Mouse (Mus musculus) frontal cortex, postnatal 14 days (tissue): ENCODE measurements at regions not wholly inside any gene's neighbourhood (a gene's known extent, or its start where the extent isn't known, plus 50 kb on each side); places are given as distances from the start of the nearest gene placed in this dataset.
A peak's percentile ranks its signal among the peaks of the same experiment; 100 is the strongest.
"Not testable (repeated sequence)": the region's sequence is repeated elsewhere in the genome, so short reads cannot be mapped to it uniquely, and the experiment has no call there.

Experiments
- DNase-seq, 2 experiments: peaks; one replicate each; pipeline ENCODE4 v3.0.0; 2022; ENCODE audit warnings: low spot score in 2 of 2

- not testable (repeated sequence) for DNase-seq
Measured at GRCm38 (mm10) chr6:3201507-3201906, 197.9 kb downstream of the Samd9l start.

DNA sequence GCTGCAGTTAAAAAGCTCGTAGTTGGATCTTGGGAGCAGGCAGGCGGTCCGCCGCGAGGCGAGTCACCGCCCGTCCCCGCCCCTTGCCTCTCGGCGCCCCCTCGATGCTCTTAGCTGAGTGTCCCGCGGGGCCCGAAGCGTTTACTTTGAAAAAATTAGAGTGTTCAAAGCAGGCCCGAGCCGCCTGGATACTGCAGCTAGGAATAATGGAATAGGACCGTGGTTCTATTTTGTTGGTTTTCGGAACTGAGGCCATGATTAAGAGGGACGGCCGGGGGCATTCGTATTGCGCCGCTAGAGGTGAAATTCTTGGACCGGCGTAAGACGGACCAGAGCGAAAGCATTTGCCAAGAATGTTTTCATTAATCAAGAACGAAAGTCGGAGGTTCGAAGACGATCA is 198.3 kb downstream of the Samd9l start:
- no peak for DNase-seq

DNA sequence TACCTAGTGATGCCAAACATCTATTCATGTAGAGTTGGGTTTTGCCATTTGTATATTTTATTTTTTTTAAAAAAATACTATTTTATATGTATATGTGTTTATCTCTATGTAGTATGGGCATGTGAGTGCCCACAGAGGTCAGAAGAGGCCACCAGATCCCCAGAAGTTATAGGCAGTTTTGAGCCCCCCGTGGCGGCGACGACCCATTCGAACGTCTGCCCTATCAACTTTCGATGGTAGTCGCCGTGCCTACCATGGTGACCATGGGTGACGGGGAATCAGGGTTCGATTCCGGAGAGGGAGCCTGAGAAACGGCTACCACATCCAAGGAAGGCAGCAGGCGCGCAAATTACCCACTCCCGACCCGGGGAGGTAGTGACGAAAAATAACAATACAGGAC is 198.8 kb downstream of the Samd9l start:
- DNase-seq: peak in 1 of 2 experiments; percentile 61

GRCm38 (mm10) chr6:3192424-3192820 is 206.9 kb downstream of the Samd9l start:
- not testable (repeated sequence) for DNase-seq

GRCm38 (mm10) chr6:3191695-3192423 is 207.5 kb downstream of the Samd9l start:
- DNase-seq: not testable (repeated sequence)

GRCm38 (mm10) chr6:3183819-3184199 is 215.6 kb downstream of the Samd9l start:
- DNase-seq: peak in 1 of 2 experiments; percentile 31

DNA sequence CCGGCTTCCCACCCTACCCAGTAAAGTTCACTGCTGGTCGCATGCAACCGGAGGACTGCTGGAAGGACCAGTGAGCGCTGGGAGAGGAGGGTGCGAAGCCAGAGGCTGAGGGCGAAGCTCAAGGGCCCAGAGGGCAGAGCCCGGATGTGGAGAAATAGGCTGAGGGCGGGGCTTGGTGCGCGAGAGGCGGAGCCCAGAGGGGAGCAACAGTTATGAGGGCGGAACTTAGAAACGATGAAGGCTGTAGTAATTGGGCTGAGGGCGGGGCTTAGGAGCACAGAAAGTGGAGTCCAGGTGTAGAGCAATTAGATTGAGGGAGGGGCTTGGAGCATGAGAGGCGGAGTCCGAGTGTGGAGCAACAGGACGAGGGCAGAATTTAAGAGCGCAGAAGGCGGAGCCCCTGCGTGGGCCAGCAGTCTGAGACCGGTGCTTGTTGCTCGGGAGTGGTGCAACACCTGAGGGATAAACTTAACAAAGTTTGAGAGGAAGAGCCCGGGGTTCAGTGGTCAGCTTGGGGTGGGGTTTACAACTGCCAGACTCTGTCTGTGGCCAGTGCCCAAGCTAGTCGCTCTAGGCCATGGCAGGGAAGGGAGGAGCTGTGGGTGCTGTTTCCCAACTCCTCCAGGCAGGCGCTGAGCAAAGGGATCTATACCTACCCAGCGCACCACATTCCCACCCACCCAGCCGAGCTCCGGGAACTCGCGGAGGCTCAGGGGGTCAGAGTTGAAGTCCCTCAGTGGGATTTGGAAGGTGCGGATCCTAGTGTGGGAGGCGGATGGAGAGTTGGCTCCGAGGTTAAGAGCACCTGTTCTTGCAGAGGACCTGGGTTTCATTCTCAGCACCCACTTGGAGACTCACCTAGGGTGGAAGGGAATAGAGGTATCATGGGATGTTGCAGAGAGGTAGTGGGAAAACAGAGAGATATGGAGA is 216.2 kb downstream of the Samd9l start:
- peak in 1 of 2 experiments; percentile 4 for DNase-seq

GRCm38 (mm10) chr6:3182424-3182841 is 216.9 kb downstream of the Samd9l start:
- not testable (repeated sequence) for DNase-seq

- not testable (repeated sequence) for DNase-seq
Measured at GRCm38 (mm10) chr6:3179603-3180348, 219.6 kb downstream of the Samd9l start.

DNA sequence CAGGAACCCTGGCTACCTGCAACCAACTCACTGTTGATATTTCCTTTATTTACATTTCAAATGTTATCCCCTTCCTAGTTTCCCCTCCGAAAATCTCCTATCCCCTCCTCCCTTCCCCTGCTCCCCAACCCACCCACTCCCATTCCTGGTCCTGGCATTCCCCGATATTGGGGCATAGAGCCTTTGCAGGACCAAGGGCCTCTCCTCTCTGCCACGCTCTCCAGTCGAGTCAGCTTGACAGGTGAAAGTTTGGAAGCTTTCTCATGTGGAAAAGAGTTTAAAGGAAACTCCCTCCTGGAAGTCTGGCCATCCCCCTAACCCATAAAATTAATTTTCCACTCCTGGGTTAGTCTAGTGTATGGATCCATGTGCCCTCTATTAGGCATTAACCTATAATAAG is 229.9 kb downstream of the Samd9l start:
- DNase-seq: not testable (repeated sequence)

DNA sequence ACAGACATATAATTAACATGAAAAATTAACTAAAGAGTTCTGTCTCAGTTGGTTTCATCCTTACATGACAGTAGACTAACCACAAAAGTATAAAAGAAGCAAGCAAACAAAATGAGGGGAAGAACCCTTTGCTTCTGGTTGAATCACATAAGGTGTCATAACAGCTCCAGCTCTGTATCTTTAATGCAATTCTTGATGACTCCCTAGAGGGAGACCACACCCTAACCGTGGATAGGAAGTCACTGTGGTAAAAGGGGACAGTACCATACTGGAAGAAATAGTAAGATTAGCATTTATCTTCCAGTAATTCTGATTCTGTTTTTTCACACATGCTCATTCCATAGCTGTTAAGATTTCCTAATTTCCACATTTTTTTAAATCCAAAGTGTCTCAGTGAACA is 233.2 kb downstream of the Samd9l start:
- not testable (repeated sequence) for DNase-seq

DNA sequence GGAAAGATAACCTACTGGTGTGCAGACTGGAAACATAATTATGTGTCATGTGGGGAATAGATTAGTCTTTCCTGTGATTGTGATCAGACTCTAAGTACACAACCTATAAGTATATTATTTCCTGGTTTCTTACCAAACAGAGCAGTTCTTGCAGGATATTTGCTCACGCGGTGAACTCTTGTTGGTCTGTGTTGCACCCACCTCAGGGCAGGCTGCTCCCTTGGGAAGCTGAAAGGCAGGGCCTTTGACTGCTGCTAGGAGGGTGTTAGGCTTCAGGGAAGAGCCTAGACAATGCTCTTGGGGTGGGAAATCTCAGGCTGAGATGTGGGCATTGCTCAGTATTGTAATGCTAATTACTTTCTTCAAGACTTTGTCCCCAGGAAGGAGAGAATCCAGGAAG is 247.5 kb downstream of the Samd9l start:
- DNase-seq: not testable (repeated sequence)

DNA sequence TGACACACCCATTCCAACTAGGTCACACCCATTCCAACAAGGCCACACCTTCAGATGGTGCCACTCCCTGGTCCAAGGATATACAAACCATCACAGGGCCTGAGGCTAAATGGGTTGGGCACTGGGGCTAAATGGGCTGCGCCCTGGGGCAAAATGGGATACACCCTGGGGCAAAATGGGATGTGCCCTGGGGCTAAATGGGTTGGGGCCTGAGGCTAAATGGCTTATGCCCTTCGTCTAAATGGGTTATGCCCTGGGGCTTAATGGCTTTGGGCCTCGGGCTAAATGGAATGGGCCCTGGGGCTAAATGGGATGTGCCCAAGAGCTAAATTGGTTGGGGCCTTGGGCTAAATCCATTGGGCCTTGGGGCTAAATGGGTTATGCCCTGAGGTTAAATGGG is 261.5 kb downstream of the Samd9l start:
- DNase-seq: not testable (repeated sequence)

DNA sequence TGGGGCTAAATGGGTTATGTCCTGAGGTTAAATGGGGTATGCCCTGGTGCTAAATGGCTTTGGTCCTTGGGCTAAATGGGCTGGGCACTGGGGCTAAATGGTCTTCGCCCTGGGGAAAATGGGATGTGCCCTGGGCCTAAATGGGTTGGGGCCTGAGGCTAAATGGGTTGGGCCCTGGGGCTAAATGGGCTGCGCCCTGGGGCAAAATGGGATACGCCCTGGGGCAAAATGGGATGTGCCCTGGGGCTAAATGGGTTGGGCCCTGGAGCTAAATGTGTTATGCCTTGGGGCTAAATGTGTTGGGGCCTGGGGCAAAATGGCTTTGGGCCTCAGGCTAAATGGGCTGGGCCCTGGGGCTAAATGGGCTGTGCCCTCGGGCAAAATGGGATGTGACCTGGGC is 265.6 kb downstream of the Samd9l start:
- not testable (repeated sequence) for DNase-seq

- not testable (repeated sequence) for DNase-seq
Measured at GRCm38 (mm10) chr6:3116296-3116695, 283.1 kb downstream of the Samd9l start.
